Comparison of ENCODE assay signal across 8 mouse cellular contexts in genomic region chr9:21592703-21593121, GRCm38 (mm10). TPM values are rescaled to one million over a fixed set of nuclear protein-coding genes. Genes with fewer than 3 reads are reported as not detected.
DNase-seq lines count a peak whose midpoint lies in the region; ATAC-seq and TF ChIP-seq lines count a peak whose summit lies in the region.

Timm29 (plus strand) TSS chr9:21592722.
Yipf2 (minus strand) TSS chr9:21592828.

- intact Hi-C loops in heart, adult 2 months (cut with DNase I), result loop anchor here (1.0 kb wide), 2 partner anchors 24 to 45 kb away; partner anchors contain the start of gene Smarca4

- TF ChIP-seq POLR2A in heart, adult 2 months (IDR thresholded peaks at IDR 0.05; ENCODE audit: insufficient read depth, low read depth, low read length), result peak; percentile 92

- TF ChIP-seq CTCF in heart, adult 2 months (IDR thresholded peaks at IDR 0.05), result no peak

- ATAC-seq in embryonic facial prominence, embryonic 14.5 days (ENCODE audit: low read depth), result peak; percentile 95
- peak; percentile 91 for ATAC-seq in limb, embryonic 13.5 days (ENCODE audit: low FRiP score, low read depth)
- ATAC-seq in midbrain, embryonic 16.5 days, result peak; percentile 93

- DNase-seq in 3T3-L1 (ENCODE audit: low read depth, low spot score), result peak; percentile 97
- DNase-seq in adrenal gland, postnatal 4 days (ENCODE audit: low spot score in 2 of 2), result peak; percentile 44 to 74
- DNase-seq in embryonic facial prominence, embryonic 14.5 days (ENCODE audit: low spot score), result peak; percentile 98
- peak; percentile 89 to 91 for DNase-seq in heart, adult 2 months
- DNase-seq in kidney, adult 8-10 months, result peak; percentile 92 to 94
- DNase-seq in spleen, postnatal 10 days (ENCODE audit: low spot score in 2 of 2), result peak; percentile 86 to 88

- peak within 1 kb of the TSS; percentile 79 for H3K27ac ChIP-seq in embryonic facial prominence, embryonic 14.5 days (replicated peaks; ENCODE audit: low read depth, low read length)
- peak within 1 kb of the TSS; percentile 72 for H3K27ac ChIP-seq in heart, adult 2 months
- H3K27ac ChIP-seq in limb, embryonic 13.5 days, result peak within 1 kb of the TSS; percentile 76
- peak within 1 kb of the TSS; percentile 86 for H3K27ac ChIP-seq in midbrain, embryonic 16.5 days (ENCODE audit: low read length)

- H3K9ac ChIP-seq in embryonic facial prominence, embryonic 14.5 days (ENCODE audit: low read depth, low read length), result peak within 1 kb of the TSS; percentile 86
- peak within 1 kb of the TSS; percentile 84 for H3K9ac ChIP-seq in heart, adult 2 months (ENCODE audit: low read depth, low read length)
- peak within 1 kb of the TSS; percentile 94 for H3K9ac ChIP-seq in limb, embryonic 13.5 days
- peak within 1 kb of the TSS; percentile 87 for H3K9ac ChIP-seq in midbrain, embryonic 16.5 days (ENCODE audit: low read depth, low read length)

- H3K4me1 ChIP-seq in embryonic facial prominence, embryonic 14.5 days (ENCODE audit: control insufficient read depth, insufficient read depth, low read length), result peaks cover 16% of the 10 kb centered on the region
- H3K4me1 ChIP-seq in heart, adult 2 months (ENCODE audit: control insufficient read depth, insufficient read depth, low read length), result peaks cover 9% of the 10 kb centered on the region
- H3K4me1 ChIP-seq in limb, embryonic 13.5 days, result peaks cover 29% of the 10 kb centered on the region
- peaks cover 28% of the 10 kb centered on the region for H3K4me1 ChIP-seq in midbrain, embryonic 16.5 days (ENCODE audit: control insufficient read depth, insufficient read depth, low read length)

- H3K4me2 ChIP-seq in embryonic facial prominence, embryonic 14.5 days (ENCODE audit: low read depth, low read length), result peak within 1 kb of the TSS; percentile 89
- peak within 1 kb of the TSS; percentile 96 for H3K4me2 ChIP-seq in limb, embryonic 13.5 days (replicated peaks)
- peak within 1 kb of the TSS; percentile 95 for H3K4me2 ChIP-seq in midbrain, embryonic 16.5 days (ENCODE audit: low read length)

- no peaks in the 10 kb centered on the region for H3K9me3 ChIP-seq in embryonic facial prominence, embryonic 14.5 days (ENCODE audit: control insufficient read depth, low read length)
- H3K9me3 ChIP-seq in limb, embryonic 13.5 days, result no peaks in the 10 kb centered on the region
- H3K9me3 ChIP-seq in midbrain, embryonic 16.5 days (replicated peaks; ENCODE audit: control insufficient read depth, low read length, poor library complexity, severe bottlenecking), result no peaks in the 10 kb centered on the region

- 0% methylated on average over 21 of the region's 30 CpGs for WGBS in embryonic facial prominence, embryonic 14.5 days
- under 1% methylated on average over 30 of the region's 30 CpGs for WGBS in heart, adult 2 months
- WGBS in limb, embryonic 13.5 days, result under 1% methylated on average over 30 of the region's 30 CpGs
- 0% methylated on average over 30 of the region's 30 CpGs for WGBS in midbrain, embryonic 16.5 days

- H3K4me3 ChIP-seq in embryonic facial prominence, embryonic 14.5 days (ENCODE audit: low read depth, low read length), result peak within 1 kb of the TSS; percentile 96
- H3K4me3 ChIP-seq in heart, adult 2 months, result peak within 1 kb of the TSS; percentile 84
- peak within 1 kb of the TSS; percentile 89 for H3K4me3 ChIP-seq in limb, embryonic 13.5 days
- peak within 1 kb of the TSS; percentile 98 for H3K4me3 ChIP-seq in midbrain, embryonic 16.5 days (ENCODE audit: low read depth, low read length)

- H3K27me3 ChIP-seq in embryonic facial prominence, embryonic 14.5 days (replicated peaks; ENCODE audit: control insufficient read depth, insufficient read depth, low read length), result no peaks in the 10 kb centered on the region
- no peaks in the 10 kb centered on the region for H3K27me3 ChIP-seq in heart, adult 2 months (ENCODE audit: control insufficient read depth, insufficient read depth, low read length)
- no peaks in the 10 kb centered on the region for H3K27me3 ChIP-seq in limb, embryonic 13.5 days
- H3K27me3 ChIP-seq in midbrain, embryonic 16.5 days (ENCODE audit: control insufficient read depth, insufficient read depth, low read depth, low read length), result no peaks in the 10 kb centered on the region

- H3K36me3 ChIP-seq in embryonic facial prominence, embryonic 14.5 days (ENCODE audit: control insufficient read depth, insufficient read depth, low read length), result peaks cover 50% of the 10 kb centered on the region
- H3K36me3 ChIP-seq in heart, adult 2 months (ENCODE audit: control insufficient read depth, insufficient read depth, low read length), result no peaks in the 10 kb centered on the region; the same call in 1 of the 2 replicates
- H3K36me3 ChIP-seq in limb, embryonic 13.5 days, result peaks cover 60% of the 10 kb centered on the region
- H3K36me3 ChIP-seq in midbrain, embryonic 16.5 days (ENCODE audit: control insufficient read depth, insufficient read depth, low read length), result peaks cover 24% of the 10 kb centered on the region

- peak; percentile 95 for TF ChIP-seq EP300 in heart, adult 2 months (IDR thresholded peaks at IDR 0.05; ENCODE audit: insufficient read depth, low read depth, low read length)

- H3K79me2 ChIP-seq in heart, adult 2 months (replicated peaks; ENCODE audit: control insufficient read depth, insufficient read depth, low read length), result no peaks in the 10 kb centered on the region; the same call in 1 of the 2 replicates

RNA-seq across cellular contexts. Expression of gene Timm29, which starts in this region (rescaled TPM):
- 10 to 100 TPM; 55.6 to 57.3 TPM for total RNA-seq in adrenal gland, postnatal 4 days (2021)
- polyA plus RNA-seq in embryonic facial prominence, embryonic 14.5 days (2014; fragmentation: Nextera tagmentation; extraction: Ambion mirVana), result 41.5 and 42.3 TPM in 2 replicates
- total RNA-seq in heart, adult 2 months (2021), result 10 to 100 TPM; 55.2 to 63.8 TPM
- 35.2 and 58.6 TPM in 2 replicates for polyA plus RNA-seq in heart, adult 2 months (2012; rRNA removed)
- 30.3 and 30.4 TPM in 2 replicates for polyA plus RNA-seq in limb, embryonic 13.5 days (2015; fragmentation: Nextera tagmentation; extraction: Ambion mirVana)
- polyA plus RNA-seq in midbrain, embryonic 16.5 days (2015; fragmentation: Nextera tagmentation; extraction: Ambion mirVana), result 58.6 and 59.0 TPM in 2 replicates

RNA-seq across cellular contexts. Expression of gene Yipf2, which starts in this region (rescaled TPM):
- 10 to 100 TPM; 27.2 to 28.4 TPM for total RNA-seq in adrenal gland, postnatal 4 days (2021)
- 16.0 and 18.2 TPM in 2 replicates for polyA plus RNA-seq in embryonic facial prominence, embryonic 14.5 days (2014; fragmentation: Nextera tagmentation; extraction: Ambion mirVana)
- total RNA-seq in heart, adult 2 months (2021), result 1 to 10 TPM; 6.4 to 8.0 TPM
- 11.2 and 12.5 TPM in 2 replicates for polyA plus RNA-seq in heart, adult 2 months (2012; rRNA removed)
- 23.9 and 27.5 TPM in 2 replicates for polyA plus RNA-seq in limb, embryonic 13.5 days (2015; fragmentation: Nextera tagmentation; extraction: Ambion mirVana)
- polyA plus RNA-seq in midbrain, embryonic 16.5 days (2015; fragmentation: Nextera tagmentation; extraction: Ambion mirVana), result 24.9 and 26.9 TPM in 2 replicates

Comparison
In these comparisons a context has a peak if more than half of its experiments do, and no peak if none do; other contexts are left out.
1. Peak in every context shown above with its lines: DNase-seq, ATAC-seq, H3K4me3 ChIP-seq and H3K27ac ChIP-seq.